Mouse (Mus musculus) kidney, adult 11 months (tissue): ENCODE measurements around the gene Olfr90.

Experiments
- DNase-seq: peaks from one replicate; pipeline ENCODE4 v3.0.0; 2022

Gene Olfr90

GRCm38 (mm10) chr17:37056957-37057356 lies 31.3 kb downstream of the Olfr90 start:
- DNase-seq = no peak

- no peak for DNase-seq
Observed at GRCm38 (mm10) chr17:37051745-37052144, 36.6 kb downstream of the Olfr90 start.

GRCm38 (mm10) chr17:37050876-37051275 lies 37.4 kb downstream of the Olfr90 start:
- DNase-seq = peak; percentile 10

GRCm38 (mm10) chr17:37050399-37050798 lies 37.9 kb downstream of the Olfr90 start:
- DNase-seq = peak; percentile 64

- DNase-seq = peak; percentile 46
Observed at GRCm38 (mm10) chr17:37049570-37050310, 38.6 kb downstream of the Olfr90 start.

- DNase-seq = no peak
Observed at GRCm38 (mm10) chr17:37048383-37048782, 39.9 kb downstream of the Olfr90 start.

- no peak for DNase-seq
Observed at GRCm38 (mm10) chr17:37047981-37048380, 40.3 kb downstream of the Olfr90 start.

GRCm38 (mm10) chr17:37047332-37047976 lies 40.8 kb downstream of the Olfr90 start:
- DNase-seq = no peak

GRCm38 (mm10) chr17:37046312-37047112 lies 41.8 kb downstream of the Olfr90 start:
- DNase-seq = peak; percentile 41

GRCm38 (mm10) chr17:37045611-37046311 lies 42.5 kb downstream of the Olfr90 start, which contains the start of gene Gabbr1:
Gene Gabbr1, plus strand, starts transcription at chr17:37045966.
- DNase-seq = peak; percentile 68

- DNase-seq = no peak
Observed at GRCm38 (mm10) chr17:37044651-37045244, 43.6 kb downstream of the Olfr90 start.

- DNase-seq = no peak
Observed at GRCm38 (mm10) chr17:37039127-37039894, 49.0 kb downstream of the Olfr90 start.
